Mouse (Mus musculus) retina, adult 2 months (tissue): ENCODE data around the gene Ehmt2.
"Not testable (repeated sequence)": the region's sequence is repeated elsewhere in the genome, so short reads cannot be mapped to it uniquely, and the experiment has no call there.

Experiments used
- DNase-seq: peaks from one replicate; pipeline ENCODE4 v3.0.0-alpha.2; 2012; ENCODE audit warnings: low read depth, low spot score

Gene Ehmt2

GRCm38 (mm10) chr17:34891377-34891776 is 6.9 kb upstream of the Ehmt2 start:
- no peak for DNase-seq

DNA sequence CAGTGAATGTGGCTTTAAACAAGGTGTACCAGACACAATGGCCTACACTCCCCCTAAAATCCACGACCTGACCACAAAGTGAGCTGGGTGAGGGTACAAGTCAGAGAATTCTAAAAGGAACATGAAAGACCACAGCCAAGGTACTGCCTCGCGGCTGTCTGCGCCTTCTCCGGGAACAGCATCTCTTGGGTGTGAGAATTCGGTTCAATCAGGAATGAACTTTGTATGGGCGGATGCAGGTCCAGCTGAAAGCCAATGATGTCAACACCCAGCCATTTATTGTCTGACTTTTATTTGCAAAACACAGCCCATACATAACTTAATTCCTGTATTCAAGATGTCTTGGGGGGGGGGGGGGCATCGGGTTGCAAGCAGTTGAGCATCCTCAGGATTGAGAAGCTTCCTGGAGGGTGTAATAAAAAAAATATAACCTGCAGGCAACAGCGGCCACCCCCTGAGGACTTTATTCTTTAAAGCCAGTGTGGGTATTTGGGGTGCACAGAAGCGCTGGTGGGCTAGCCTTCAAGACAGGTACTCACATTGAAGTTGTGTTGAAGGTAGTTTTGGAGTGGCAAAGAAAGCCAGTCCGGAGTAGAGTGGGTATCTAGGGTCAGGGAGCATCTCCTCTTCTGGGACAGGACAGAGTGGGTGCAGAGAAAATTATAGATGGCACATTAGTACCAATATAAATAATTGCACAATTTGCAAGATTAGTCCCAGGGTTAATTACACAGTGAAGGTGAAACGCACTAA is 5.0 kb upstream of the Ehmt2 start:
- no peak for DNase-seq

- peak; percentile 99 for DNase-seq
Measured at GRCm38 (mm10) chr17:34894074-34894597, 4.1 kb upstream of the Ehmt2 start.

GRCm38 (mm10) chr17:34894801-34895530 is 3.3 kb upstream of the Ehmt2 start:
- DNase-seq, result no peak

DNA sequence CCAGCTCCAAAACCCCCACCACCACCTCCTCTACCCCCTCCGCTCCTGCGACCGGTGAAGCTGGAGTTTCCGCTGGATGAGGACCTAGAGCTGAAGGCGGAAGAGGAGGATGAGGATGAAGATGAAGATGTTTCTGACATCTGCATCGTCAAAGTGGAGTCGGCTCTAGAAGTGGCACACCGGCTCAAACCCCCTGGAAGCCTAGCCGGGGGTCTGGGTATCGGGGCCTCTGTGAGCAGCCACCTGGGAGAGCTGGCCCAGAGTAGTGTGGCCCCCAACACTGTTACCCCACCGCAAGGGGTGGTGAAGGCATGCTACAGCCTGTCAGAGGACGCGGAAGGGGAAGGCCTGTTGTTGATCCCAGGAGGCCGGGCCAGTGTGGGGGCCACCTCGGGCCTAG is 2.5 kb upstream of the Ehmt2 start:
- DNase-seq, result no peak

DNA sequence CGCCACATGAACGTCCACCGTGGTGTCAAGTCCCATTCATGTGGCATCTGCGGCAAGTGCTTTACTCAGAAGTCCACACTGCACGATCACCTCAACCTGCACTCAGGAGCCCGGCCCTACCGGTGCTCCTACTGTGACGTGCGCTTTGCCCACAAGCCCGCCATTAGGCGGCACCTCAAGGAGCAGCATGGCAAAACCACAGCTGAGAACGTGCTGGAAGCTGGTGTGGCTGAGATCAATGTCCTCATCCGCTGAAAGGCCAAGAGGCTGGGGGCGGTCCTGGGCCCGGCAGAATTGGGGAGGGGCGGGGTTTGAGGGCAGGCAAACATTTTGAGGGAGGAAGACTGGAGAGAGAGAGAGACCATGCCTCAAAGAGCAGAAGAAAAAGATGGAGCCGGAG is 1.9 kb upstream of the Ehmt2 start:
- DNase-seq, result no peak

DNA sequence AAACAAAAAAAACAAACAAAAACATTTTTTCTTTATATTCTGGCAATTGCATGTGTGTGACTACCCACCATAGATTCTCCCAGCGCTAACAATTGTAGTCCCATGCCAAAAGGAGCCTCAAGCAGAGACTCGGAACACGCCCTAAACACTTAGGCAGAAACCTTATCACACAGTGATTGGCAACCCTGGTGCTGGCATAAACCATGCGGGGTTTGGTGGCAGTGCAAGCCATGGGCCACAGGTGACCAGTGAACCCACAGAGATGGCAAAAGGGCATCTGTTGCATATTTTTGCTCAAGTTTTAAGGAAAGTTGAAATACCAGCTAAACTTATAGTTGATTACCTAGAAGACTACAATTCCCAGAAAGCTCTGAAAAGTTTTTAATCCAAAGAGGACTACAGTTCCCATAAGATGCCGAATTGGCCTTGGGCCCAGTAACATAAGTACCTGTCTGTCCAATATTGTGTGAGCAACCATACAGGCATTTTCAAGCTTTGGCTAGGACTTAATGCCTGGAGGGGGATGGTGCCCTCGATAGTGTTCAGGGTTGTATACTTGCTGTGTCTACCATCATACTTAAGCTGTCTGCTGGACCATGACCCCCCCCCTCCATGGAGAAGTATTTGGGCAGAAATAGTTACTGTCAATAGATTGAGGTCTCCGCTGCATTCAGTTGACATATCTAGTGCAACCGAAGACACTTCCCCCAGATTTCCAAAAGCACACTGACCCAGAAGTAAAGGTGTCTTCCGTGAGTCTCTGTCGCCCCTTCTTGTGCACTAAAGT is 703 bp upstream of the Ehmt2 start:
- DNase-seq, result no peak

DNA sequence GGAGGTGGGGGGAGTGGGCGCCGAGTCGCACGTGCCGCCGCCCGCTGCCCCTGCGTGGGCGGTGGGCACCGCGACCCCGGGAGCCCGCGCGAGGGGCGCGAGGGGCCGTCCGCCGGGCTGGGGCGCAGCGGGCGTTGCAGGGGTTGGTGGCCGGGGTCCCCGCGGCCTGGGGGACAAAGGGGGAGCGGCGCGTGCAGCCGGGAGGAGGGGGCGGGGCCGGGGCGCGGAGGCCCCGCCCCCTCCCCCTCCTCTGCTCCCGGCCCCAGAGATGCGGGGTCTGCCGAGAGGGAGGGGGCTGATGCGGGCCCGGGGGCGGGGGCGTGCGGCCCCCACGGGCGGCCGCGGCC is 410 bp downstream of the Ehmt2 start:
- DNase-seq, result no peak

DNA sequence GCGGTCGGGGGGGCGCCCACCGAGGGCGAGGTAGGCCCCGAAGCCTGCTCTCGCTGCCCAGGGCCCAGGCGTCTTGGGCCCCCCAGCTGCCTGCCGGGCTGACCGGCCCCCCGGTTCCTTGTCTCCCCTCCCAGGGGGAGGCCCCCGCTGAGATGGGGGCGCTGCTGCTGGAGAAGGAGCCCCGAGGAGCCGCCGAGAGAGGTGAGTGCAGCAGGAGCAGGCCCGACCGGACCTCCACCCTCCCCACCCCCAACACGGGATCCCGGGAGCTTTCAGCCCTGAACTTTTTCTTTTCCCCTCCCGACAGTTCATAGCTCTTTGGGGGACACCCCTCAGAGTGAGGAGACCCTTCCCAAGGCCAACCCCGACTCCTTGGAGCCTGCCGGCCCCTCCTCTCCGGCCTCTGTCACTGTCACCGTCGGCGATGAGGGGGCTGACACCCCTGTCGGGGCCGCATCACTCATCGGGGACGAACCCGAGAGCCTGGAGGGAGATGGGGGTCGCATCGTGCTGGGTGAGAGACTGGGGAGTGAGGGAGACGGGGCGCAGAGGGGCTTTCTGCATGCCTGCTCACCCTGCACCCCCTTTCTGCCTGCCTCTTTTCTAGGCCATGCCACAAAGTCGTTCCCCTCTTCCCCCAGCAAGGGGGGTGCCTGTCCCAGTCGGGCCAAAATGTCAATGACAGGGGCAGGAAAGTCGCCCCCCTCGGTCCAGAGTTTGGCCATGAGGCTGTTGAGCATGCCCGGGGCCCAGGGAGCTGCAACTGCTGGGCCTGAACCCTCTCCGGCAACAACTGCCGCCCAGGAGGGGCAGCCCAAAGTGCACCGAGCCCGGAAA is 1.0 kb downstream of the Ehmt2 start:
- DNase-seq, result no peak

DNA sequence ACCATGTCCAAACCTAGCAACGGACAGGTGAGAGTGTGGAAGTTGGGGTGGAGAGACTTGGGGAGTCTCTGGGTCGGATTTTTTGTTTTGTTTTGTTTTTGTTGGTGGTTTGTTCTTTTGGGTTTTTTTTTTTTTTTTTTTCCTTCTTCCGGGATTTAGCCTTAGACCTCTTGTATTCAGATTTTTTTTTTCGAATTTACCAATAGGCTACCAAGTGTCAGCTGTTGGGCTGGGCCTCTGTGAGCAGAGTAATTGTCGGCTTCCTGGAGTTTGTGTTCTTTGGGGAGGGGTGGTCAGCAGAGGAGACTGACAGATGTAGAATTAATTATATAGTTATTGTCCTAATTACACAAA is 1.6 kb downstream of the Ehmt2 start:
- DNase-seq, result no peak

GRCm38 (mm10) chr17:34900826-34901225 is 2.6 kb downstream of the Ehmt2 start:
- DNase-seq, result not testable (repeated sequence)

DNA sequence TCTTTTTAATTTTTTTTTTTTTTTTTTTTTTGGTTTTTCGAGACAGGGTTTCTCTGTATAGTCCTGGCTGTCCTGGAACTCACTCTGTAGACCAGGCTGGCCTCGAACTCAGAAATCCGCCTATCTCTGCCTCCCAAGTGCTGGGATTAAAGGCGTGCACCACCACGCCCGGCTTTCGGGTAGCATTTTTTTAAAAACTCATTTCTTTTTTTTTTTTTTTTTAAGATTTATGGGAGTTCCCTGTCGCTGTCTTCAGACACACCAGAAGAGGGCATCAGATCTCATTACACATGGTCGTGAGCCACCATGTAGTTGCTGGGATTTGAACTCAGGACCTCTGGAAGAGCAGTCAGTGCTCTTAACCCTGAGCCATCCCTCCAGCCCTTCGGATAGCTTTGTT is 3.7 kb downstream of the Ehmt2 start:
- DNase-seq, result not testable (repeated sequence)

GRCm38 (mm10) chr17:34902895-34903294 is 4.6 kb downstream of the Ehmt2 start:
- no peak for DNase-seq

DNA sequence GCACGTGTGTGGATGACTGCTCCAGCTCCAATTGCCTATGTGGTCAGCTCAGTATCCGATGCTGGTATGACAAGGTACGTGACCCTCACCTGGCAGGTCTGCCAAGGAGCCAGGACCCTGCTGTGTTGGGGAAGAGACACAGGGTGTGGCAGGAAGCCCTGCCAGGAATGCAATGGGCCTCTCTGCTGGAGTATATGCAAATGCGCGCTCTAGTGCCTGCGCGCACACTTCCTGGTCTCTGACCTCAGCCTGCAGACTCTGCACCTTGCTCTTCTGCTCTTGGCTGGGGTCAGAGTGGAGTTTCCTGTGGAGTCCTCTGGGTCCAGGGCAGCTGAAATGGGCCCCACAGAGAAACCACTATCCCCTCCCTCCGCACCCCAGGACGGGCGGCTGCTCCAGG is 12.7 kb downstream of the Ehmt2 start:
- no peak for DNase-seq

- DNase-seq, result peak; percentile 50
Measured at GRCm38 (mm10) chr17:34911945-34912351, 13.7 kb downstream of the Ehmt2 start.

GRCm38 (mm10) chr17:34913930-34914665 is 15.8 kb downstream of the Ehmt2 start, which contains the start of gene Slc44a4:
Slc44a4 (plus strand) TSS chr17:34914466.
- no peak for DNase-seq

- DNase-seq, result no peak
Measured at GRCm38 (mm10) chr17:34915410-34915831, 17.2 kb downstream of the Ehmt2 start.

GRCm38 (mm10) chr17:34916316-34916715 is 18.0 kb downstream of the Ehmt2 start:
- no peak for DNase-seq

DNA sequence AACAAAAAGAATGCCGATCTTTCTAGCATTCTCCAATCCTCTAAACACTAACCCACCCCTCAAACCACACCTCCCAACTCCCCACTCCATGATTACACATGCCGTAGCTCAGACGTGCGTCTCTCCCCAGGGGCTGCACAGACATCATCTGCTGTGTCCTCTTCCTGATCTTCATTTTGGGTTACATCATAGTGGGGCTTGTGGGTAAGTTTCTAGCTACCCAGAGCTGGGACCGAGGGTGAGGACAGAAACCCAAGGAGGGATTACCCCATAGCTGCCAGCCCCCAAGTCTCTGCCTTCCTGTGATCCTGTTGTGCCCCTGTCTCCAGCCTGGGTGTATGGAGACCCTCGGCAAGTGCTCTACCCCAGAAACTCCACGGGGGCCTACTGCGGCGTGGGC is 18.9 kb downstream of the Ehmt2 start:
- DNase-seq, result no peak

- no peak for DNase-seq
Measured at GRCm38 (mm10) chr17:34922939-34923338, 24.7 kb downstream of the Ehmt2 start.

- no peak for DNase-seq
Measured at GRCm38 (mm10) chr17:34924258-34924657, 26.0 kb downstream of the Ehmt2 start.
